Mouse (Mus musculus) liver, postnatal 0 days (tissue): ENCODE measurements around the gene Lig4. TPM values are rescaled to one million over a fixed set of nuclear protein-coding genes. Genes with fewer than 3 reads are reported as not detected.
A peak's percentile ranks its signal among the peaks of the same experiment; 100 is the strongest.

Experiments used
- ATAC-seq: fragments of 200-750 bp; cut with Nextera tagmentation; 2 replicates; pipeline ENCODE4 v1.8.0; 2017; ENCODE audit warnings: mild to moderate bottlenecking, moderate library complexity
- DNase-seq: peaks from one replicate; pipeline ENCODE4 v3.0.0-alpha.2; 2016
- H3K27ac ChIP-seq: fragments of 300-500 bp; sonication (generic); 2 replicates; pipeline ENCODE4 v1.5.1; 2014; ENCODE audit warnings: antibody characterized with exemption, moderate library complexity, mild to moderate bottlenecking, low read depth
- H3K27me3 ChIP-seq: fragments of 300-500 bp; sonication (generic); 2 replicates; pipeline ENCODE4 v1.6.1; 2014; ENCODE audit warnings: low read length, control low read depth, mixed read lengths; ENCODE audit not compliant: insufficient read depth
- H3K36me3 ChIP-seq: fragments of 300-500 bp; sonication (generic); replicated peaks from 2 replicates; pipeline ENCODE4 v1.6.1; 2014; ENCODE audit warnings: mild to moderate bottlenecking, control low read depth, low read length, moderate library complexity, mixed read lengths; ENCODE audit not compliant: insufficient read depth
- H3K4me1 ChIP-seq: fragments of 300-500 bp; sonication (generic); 2 replicates; pipeline ENCODE4 v1.6.1; 2014; ENCODE audit warnings: antibody characterized with exemption, mild to moderate bottlenecking, control low read depth; ENCODE audit not compliant: insufficient read depth
- H3K4me2 ChIP-seq: fragments of 300-500 bp; sonication (generic); 2 replicates; pipeline ENCODE4 v1.6.1; 2014; ENCODE audit warnings: low read depth, mild to moderate bottlenecking, low read length, moderate library complexity, mixed read lengths
- H3K4me3 ChIP-seq: fragments of 300-500 bp; sonication (generic); 2 replicates; pipeline ENCODE4 v1.5.1; 2014; ENCODE audit warnings: low read depth, low read length
- H3K9ac ChIP-seq: fragments of 300-500 bp; sonication (generic); replicated peaks from 2 replicates; pipeline ENCODE4 v1.6.1; 2014; ENCODE audit warnings: mild to moderate bottlenecking, moderate library complexity
- H3K9me3 ChIP-seq: fragments of 300-500 bp; sonication (generic); 2 replicates; pipeline ENCODE4 v1.6.1; 2016; ENCODE audit warnings: mild to moderate bottlenecking, control low read depth, low read length, mixed read lengths
- CTCF ChIP-seq: sonication (generic); IDR thresholded peaks from 2 replicates; pipeline ENCODE4 v1.5.1; 2016; ENCODE audit warnings: antibody characterized with exemption, low read depth
- EP300 ChIP-seq: IDR thresholded peaks from 2 replicates; pipeline ENCODE4 v1.6.1; 2016; ENCODE audit warnings: antibody characterized with exemption, low read depth, mild to moderate bottlenecking
- WGBS: fragments of 180-500 bp; shearing (Covaris S2); extraction: QIAGEN DNeasy Blood & Tissue Kit; methylation state at CpG from one replicate; pipeline ENCODE4 v1.1.7; 2014; ENCODE audit not compliant: insufficient replicate concordance; 5-methylcytosine and 5-hydroxymethylcytosine counted together
- polyA plus RNA-seq: library from polyadenylated mRNA; unstranded; fragments of >200 nt; fragmentation: Nextera tagmentation; extraction: Ambion mirVana; gene quantifications from 2 replicates; pipeline ENCODE4 v1.2.1, GENCODE M21; 2015

Lig4 gene
- polyA plus RNA-seq, 1 experiment from 2014 or later: 1.3 TPM

GRCm38 (mm10) chr8:9975898-9976611 is 1.4 kb downstream of the Lig4 start:
- TF ChIP-seq CTCF (peak; percentile 84), EP300 (no peak)
- ATAC-seq (peak; percentile 91), DNase-seq (peak; percentile 99)
- Histone ChIP-seq H3K27me3 (no peaks in the 10 kb centered on the region), H3K4me2 (peak overlapping the region; percentile 91), H3K4me3 (peak overlapping the region; percentile 71), H3K9me3 (no peaks in the 10 kb centered on the region), H3K36me3 (peaks cover 16% of the 10 kb centered on the region), H3K4me1 (peaks cover 17% of the 10 kb centered on the region), H3K9ac (peak overlapping the region; percentile 70), H3K27ac (peak overlapping the region; percentile 59)
- WGBS: under 1% methylated on average over 46 of the region's 47 CpGs

- ATAC-seq: no peak
- Histone ChIP-seq H3K9ac (peak overlapping the region; percentile 70), H3K4me1 (peaks cover 17% of the 10 kb centered on the region), H3K36me3 (peaks cover 16% of the 10 kb centered on the region), H3K4me3 (peak overlapping the region; percentile 71), H3K9me3 (no peaks in the 10 kb centered on the region), H3K27me3 (no peaks in the 10 kb centered on the region), H3K4me2 (peak overlapping the region; percentile 91), H3K27ac (peak overlapping the region; percentile 59; the same call in 1 of the 2 replicates)
- no peak for DNase-seq
- TF ChIP-seq EP300: peak; percentile 27; the same call in 1 of the 2 replicates
- no peak for TF ChIP-seq CTCF
- WGBS: 28% methylated on average over 5 of the region's 5 CpGs
Measured at GRCm38 (mm10) chr8:9975276-9975675, 2.2 kb downstream of the Lig4 start.

GRCm38 (mm10) chr8:9971866-9972265 is 5.6 kb downstream of the Lig4 start:
- Histone ChIP-seq H3K27me3 (no peaks in the 10 kb centered on the region), H3K36me3 (peaks cover 16% of the 10 kb centered on the region), H3K4me3 (no peak overlapping the region), H3K9ac (no peak overlapping the region), H3K9me3 (no peaks in the 10 kb centered on the region), H3K4me1 (no peaks in the 10 kb centered on the region), H3K27ac (no peak overlapping the region), H3K4me2 (no peak overlapping the region)
- 84% methylated on average over 9 of the region's 9 CpGs for WGBS
- TF ChIP-seq CTCF (no peak), EP300 (no peak)
- no peak for ATAC-seq
- DNase-seq: no peak

GRCm38 (mm10) chr8:9959919-9960318 is 17.6 kb downstream of the Lig4 start:
- no peak for ATAC-seq

GRCm38 (mm10) chr8:9958338-9958737 is 19.1 kb downstream of the Lig4 start:
- no peak overlapping the region for H3K4me3 ChIP-seq
- no peak overlapping the region for H3K27ac ChIP-seq
- no peak for TF ChIP-seq CTCF
- no peak for TF ChIP-seq EP300
- ATAC-seq (no peak), DNase-seq (no peak)
- no peaks in the 10 kb centered on the region for H3K36me3 ChIP-seq
- H3K9ac ChIP-seq: no peak overlapping the region
- 55% methylated on average over 4 of the region's 4 CpGs for WGBS
- H3K27me3 ChIP-seq: no peaks in the 10 kb centered on the region
- H3K4me1 ChIP-seq: no peaks in the 10 kb centered on the region
- H3K4me2 ChIP-seq: no peak overlapping the region
- H3K9me3 ChIP-seq: no peaks in the 10 kb centered on the region

More at GRCm38 (mm10) chr8:9959919-9960318, 17.6 kb downstream of the Lig4 start:
- Histone ChIP-seq H3K4me3 (no peak overlapping the region), H3K4me2 (no peak overlapping the region), H3K9me3 (no peaks in the 10 kb centered on the region), H3K4me1 (no peaks in the 10 kb centered on the region), H3K9ac (no peak overlapping the region), H3K27ac (no peak overlapping the region), H3K27me3 (no peaks in the 10 kb centered on the region), H3K36me3 (no peaks in the 10 kb centered on the region)
- DNase-seq: no peak
- WGBS: 79% methylated on average over 2 of the region's 2 CpGs
- no peak for TF ChIP-seq EP300
- no peak for TF ChIP-seq CTCF

GRCm38 (mm10) chr8:9949134-9949890 is 28.2 kb downstream of the Lig4 start:
- Histone ChIP-seq H3K27me3 (no peaks in the 10 kb centered on the region), H3K27ac (no peak overlapping the region), H3K4me1 (no peaks in the 10 kb centered on the region), H3K9me3 (no peaks in the 10 kb centered on the region), H3K4me2 (no peak overlapping the region), H3K36me3 (no peaks in the 10 kb centered on the region), H3K4me3 (no peak overlapping the region), H3K9ac (no peak overlapping the region)
- 56% methylated on average over 10 of the region's 10 CpGs for WGBS
- TF ChIP-seq EP300 (no peak), CTCF (no peak)
- DNase-seq (no peak), ATAC-seq (no peak)
